Mouse (Mus musculus): ENCODE data around the gene Ccdc88b.

Ccdc88b gene

GRCm38 (mm10) chr19:6830556-6831316 lies 27.3 kb downstream of the Ccdc88b start:
- in situ Hi-C loops (cut with MboI, MseI), result loop anchor here (5.0 to 10.0 kb wide), 2 partner anchors 603 to 636 kb away; partner anchors contain the start of gene Gpha2

- in situ Hi-C loops (cut with MboI, MseI), result loop anchor here (5.0 to 10.0 kb wide), 3 partner anchors 175 to 635 kb away; partner anchors contain the start of gene Gpha2
Observed at GRCm38 (mm10) chr19:6829870-6830555, 28.0 kb downstream of the Ccdc88b start.

GRCm38 (mm10) chr19:6829069-6829468 lies 28.9 kb downstream of the Ccdc88b start:
- in situ Hi-C loops (cut with MboI, MseI), result loop anchor here (10.0 kb wide), 1 partner anchor 174 kb away; no protein-coding TSS in a partner anchor

- in situ Hi-C loops (cut with MboI, MseI), result loop anchor here (10.0 kb wide), 1 partner anchor 172 kb away; no protein-coding TSS in a partner anchor
Observed at GRCm38 (mm10) chr19:6826601-6827000, 31.4 kb downstream of the Ccdc88b start.

GRCm38 (mm10) chr19:6825384-6825783 lies 32.6 kb downstream of the Ccdc88b start:
- in situ Hi-C loops (cut with MboI, MseI), result loop anchor here (10.0 kb wide), 1 partner anchor 171 kb away; no protein-coding TSS in a partner anchor

GRCm38 (mm10) chr19:6820538-6821195 lies 37.3 kb downstream of the Ccdc88b start:
- in situ Hi-C loops (cut with MboI, MseI), result loop anchor here (5.0 to 10.0 kb wide), 3 partner anchors 138 to 293 kb away; no protein-coding TSS in a partner anchor

GRCm38 (mm10) chr19:6819143-6819827 lies 38.7 kb downstream of the Ccdc88b start:
- in situ Hi-C loops (cut with MboI, MseI), result loop anchor here (10.0 kb wide), 2 partner anchors 234 to 354 kb away; no protein-coding TSS in a partner anchor

- in situ Hi-C loops (cut with MboI, MseI), result loop anchor here (10.0 kb wide), 2 partner anchors 230 to 350 kb away; no protein-coding TSS in a partner anchor
Observed at GRCm38 (mm10) chr19:6814958-6815357, 43.1 kb downstream of the Ccdc88b start.

- in situ Hi-C loops (cut with MboI, MseI), result loop anchor here (10.0 kb wide), 2 partner anchors 230 to 350 kb away; no protein-coding TSS in a partner anchor
Observed at GRCm38 (mm10) chr19:6814366-6814765, 43.6 kb downstream of the Ccdc88b start.
